Mouse (Mus musculus) bone marrow, adult 2 months (tissue): ENCODE results near the gene Nub1.

ENCODE experiments used
- CTCF ChIP-seq: fragments of 200-500 bp; IDR thresholded peaks from 2 replicates; pipeline ENCODE4 v1.5.1; 2011; ENCODE audit warnings: low read length, control low read depth; ENCODE audit not compliant: control insufficient read depth, insufficient read depth
- POLR2A ChIP-seq: fragments of 200-500 bp; IDR thresholded peaks from 2 replicates; pipeline ENCODE4 v1.6.1; 2011; ENCODE audit warnings: low read depth, mild to moderate bottlenecking, control low read depth, low read length, borderline replicate concordance; ENCODE audit not compliant: control insufficient read depth

DNA sequence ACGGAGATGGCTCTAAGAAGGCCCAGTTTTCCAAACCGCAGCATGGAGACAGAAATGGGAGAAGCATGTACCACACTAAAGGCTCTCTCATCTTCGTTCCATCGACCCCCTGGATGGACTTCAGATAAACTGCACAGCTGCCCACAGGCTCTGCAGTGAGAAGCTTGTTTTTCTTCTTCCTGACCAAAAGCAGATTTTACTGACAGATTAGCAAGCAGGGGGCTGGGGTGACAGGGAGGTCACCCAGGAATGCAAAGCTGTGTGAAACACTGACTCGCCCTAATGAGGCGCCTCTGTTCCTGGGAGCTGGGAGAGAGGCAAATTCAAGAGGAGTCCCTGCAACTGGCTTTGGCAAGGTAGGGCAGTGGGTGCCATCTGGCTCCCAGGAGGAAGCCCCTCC lies 62.2 kb downstream of the Nub1 start:
- TF ChIP-seq CTCF, result no peak
- TF ChIP-seq POLR2A, result no peak
